Mouse (Mus musculus) stomach, postnatal 0 days (tissue): ENCODE measurements around the gene Adamts9.

Source experiments
- CTCF ChIP-seq: IDR thresholded peaks from 2 replicates; pipeline ENCODE4 v1.5.1; 2016; ENCODE audit warnings: antibody characterized with exemption, low read depth, mild to moderate bottlenecking, moderate library complexity
- EP300 ChIP-seq: optimal IDR thresholded peaks from 2 replicates; pipeline ENCODE3; 2016; ENCODE audit warnings: antibody characterized with exemption

GRCm38 (mm10) chr6:92779140-92779934 is 164.0 kb downstream of the Adamts9 start:
- no peak for TF ChIP-seq CTCF
- TF ChIP-seq EP300 = no peak
